Mouse (Mus musculus) CD4-positive, CD25-positive, alpha-beta regulatory T cell, adult 2 months (primary cell): ENCODE measurements around the gene Zfp2.

Experiments
- DNase-seq: peaks from one replicate; pipeline ENCODE4 v3.0.0-alpha.2; 2012; ENCODE audit warnings: low read depth, low spot score

The Zfp2 gene

DNA sequence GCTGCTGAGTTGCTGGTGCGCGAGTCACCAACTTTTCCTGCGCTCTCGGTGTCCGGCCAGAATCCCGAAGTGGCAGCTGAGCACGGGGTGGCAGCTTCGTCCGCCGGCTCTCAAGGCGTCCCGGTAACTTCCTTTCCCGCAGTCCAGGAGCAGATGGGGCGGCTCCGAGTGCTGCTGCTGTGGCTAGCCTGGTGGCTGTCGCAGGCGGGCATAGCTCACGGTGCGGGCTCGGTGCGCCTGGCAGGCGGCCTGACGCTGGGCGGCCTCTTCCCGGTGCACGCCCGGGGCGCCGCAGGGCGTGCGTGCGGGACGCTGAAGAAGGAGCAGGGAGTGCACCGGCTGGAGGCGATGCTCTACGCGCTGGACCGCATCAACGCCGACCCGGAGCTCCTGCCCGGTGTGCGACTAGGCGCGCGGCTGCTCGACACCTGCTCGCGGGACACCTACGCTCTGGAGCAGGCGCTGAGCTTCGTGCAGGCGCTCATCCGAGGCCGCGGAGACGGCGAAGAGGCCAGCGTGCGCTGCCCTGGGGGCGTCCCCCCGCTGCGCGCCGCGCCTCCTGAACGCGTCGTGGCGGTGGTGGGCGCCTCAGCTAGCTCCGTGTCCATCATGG is 64.9 kb downstream of the Zfp2 start:
- peak; percentile 50 for DNase-seq

DNA sequence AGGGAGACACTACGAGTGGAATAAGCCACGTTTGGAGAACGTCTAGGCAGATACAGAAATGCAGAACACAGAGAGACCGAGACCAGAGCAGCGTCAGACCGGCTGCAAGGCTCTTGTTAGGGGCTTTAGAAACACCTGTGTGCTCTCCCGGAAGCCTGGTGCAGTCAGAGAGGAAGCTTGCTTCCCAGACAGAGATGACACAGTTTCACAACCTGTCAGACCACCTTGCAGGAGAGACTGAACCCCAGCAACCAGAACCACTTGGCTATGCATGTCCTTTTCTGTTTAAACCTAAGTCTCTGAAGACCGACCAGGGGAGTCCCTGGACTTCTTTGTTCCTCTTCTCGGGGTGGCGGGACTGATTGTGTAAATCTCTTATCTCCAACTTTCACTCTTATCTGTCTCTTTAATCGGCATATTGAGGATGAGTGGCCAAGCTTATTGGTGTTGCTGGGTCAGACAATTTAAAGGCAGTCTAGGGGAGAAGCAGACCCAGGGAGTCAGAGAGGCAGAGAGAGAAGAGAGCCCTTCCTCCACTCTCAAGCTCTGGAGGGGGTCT is 65.7 kb downstream of the Zfp2 start, which contains the start of gene Grm6:
TSS of gene Grm6 (plus strand) at position 509 of the 559 bp plus-strand sequence.
- DNase-seq, result peak; percentile 41

DNA sequence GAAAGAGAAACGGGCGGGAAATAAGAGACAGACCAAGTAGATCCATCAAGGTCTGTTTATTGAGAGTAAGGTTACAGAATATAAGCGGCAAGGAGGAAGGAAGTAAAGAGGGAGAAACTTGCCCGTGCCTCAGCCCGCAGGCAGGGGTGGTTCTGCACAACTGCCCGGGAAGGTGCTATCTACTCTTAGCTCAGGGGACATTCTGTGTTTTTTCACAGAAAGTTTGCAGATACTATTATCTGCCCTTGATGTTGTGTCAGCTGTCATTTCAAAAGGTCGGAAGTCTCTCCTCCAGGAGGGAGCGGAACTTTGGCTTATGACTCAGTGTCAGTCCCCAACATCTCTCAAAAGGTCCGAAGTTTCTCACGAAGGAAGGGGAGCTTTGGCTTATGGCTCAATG is 66.7 kb downstream of the Zfp2 start:
- DNase-seq, result peak; percentile 20
